In genomic region chr1:91026945-91027344, GRCm38 (mm10) we compare ENCODE assay signal across 30 mouse cellular contexts. TPM values are rescaled to one million over a fixed set of nuclear protein-coding genes. Genes with fewer than 3 reads are reported as not detected.
"Had no signal": no experiment of that assay in that cellular context is flagged by ENCODE, and none has a peak within 500 bp of the region (broad histone marks: within the 10 kb centered on the region; RNA-seq: fewer than 3 reads in every experiment).

No protein-coding gene starts in this region.

- H3K4me1 ChIP-seq: hindbrain, embryonic 13.5 days; limb, embryonic 12.5 days had no signal

- H3K9me3 ChIP-seq: heart, embryonic 10.5 days; hindbrain, embryonic 15.5 days; limb, embryonic 10.5 days had no signal

- H3K27me3 ChIP-seq: heart, embryonic 12.5 days; hindbrain, embryonic 13.5 days; hindbrain, embryonic 15.5 days; kidney, embryonic 15.5 days; limb, embryonic 12.5 days had no signal

- ATAC-seq: hindbrain, postnatal 0 days; intestine, embryonic 16.5 days had no signal

- H3K27ac ChIP-seq: heart, embryonic 10.5 days; hindbrain, embryonic 13.5 days; hindbrain, embryonic 15.5 days; hindbrain, postnatal 0 days; kidney, embryonic 15.5 days; kidney, postnatal 0 days; limb, embryonic 10.5 days; limb, embryonic 12.5 days had no signal

- H3K9ac ChIP-seq: heart, embryonic 12.5 days; hindbrain, embryonic 13.5 days; hindbrain, embryonic 15.5 days; kidney, embryonic 15.5 days; limb, embryonic 12.5 days had no signal

- DNase-seq: gastrocnemius, postnatal 14 days; gastrocnemius, postnatal 36 days; heart, adult 18-20 months; heart, postnatal 10 days; heart, postnatal 36 days; kidney, adult 11 months; kidney, adult 2 months; kidney, adult 9 months; kidney, postnatal 14 days; kidney, postnatal 36 days; layer of hippocampus, adult 9-11 months; layer of hippocampus, postnatal 36 days; liver had no signal

- H3K4me3 ChIP-seq: heart, embryonic 10.5 days; heart, embryonic 12.5 days; hindbrain, embryonic 13.5 days; hindbrain, embryonic 15.5 days; kidney, embryonic 15.5 days; limb, embryonic 10.5 days; limb, embryonic 12.5 days had no signal

- H3K36me3 ChIP-seq: kidney, embryonic 15.5 days had no signal

RNA-seq across cellular contexts. Expression of gene Rab17, which starts 57.5 kb away (rescaled TPM):
- total RNA-seq: gastrocnemius, adult 18-20 months; gastrocnemius, adult 8-10 months; gastrocnemius, postnatal 36 days; hindbrain, postnatal 0 days; layer of hippocampus, adult 18-20 months; layer of hippocampus, adult 8-10 months; layer of hippocampus, postnatal 14 days; layer of hippocampus, postnatal 36 days; left cerebral cortex, adult 18-20 months had no signal
- polyA plus RNA-seq: hindbrain, embryonic 11.5 days; hindbrain, postnatal 0 days had no signal
